Mouse (Mus musculus): Measurements from ENCODE around the gene Gm8947.

Gene Gm8947

DNA sequence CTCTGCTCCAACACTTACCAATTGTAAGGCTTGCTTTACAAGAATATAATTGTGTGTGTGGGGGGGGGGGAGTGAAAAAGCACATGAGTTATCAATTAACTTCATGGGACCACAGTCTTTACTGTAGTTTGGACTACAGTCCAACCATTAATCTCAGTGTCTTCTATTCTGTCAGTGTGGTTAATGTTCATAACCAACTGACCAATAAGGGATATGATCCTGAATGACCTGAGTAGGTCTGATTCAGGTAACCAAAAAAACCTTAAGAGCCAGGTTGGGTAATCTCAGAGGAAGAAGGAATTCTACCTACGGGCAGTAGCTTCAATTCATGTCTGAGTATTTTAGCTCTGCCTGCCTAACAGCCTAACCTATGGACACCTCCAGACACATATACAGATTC lies 32.4 kb downstream of the Gm8947 start:
- no peak for DNase-seq (ENCODE audit: low spot score)

DNA sequence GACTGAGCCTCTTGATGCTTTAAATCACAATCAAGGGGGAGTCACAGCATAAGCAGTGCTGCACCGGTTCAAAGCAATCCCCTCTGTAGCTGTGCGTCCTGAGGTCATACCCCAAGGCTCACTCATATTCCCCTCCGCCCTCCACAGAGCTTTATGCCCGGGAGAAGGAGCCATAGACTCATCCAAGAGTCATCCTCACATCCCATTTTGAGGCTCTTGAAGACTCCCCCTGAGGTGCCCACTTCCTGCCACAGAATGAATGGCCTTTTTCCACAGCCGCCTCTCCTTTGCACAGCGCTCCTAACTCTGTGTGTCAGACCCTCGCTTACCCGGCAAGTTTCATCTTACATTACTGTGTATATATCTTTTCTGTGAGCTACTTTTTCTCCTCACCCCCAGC lies 35.3 kb downstream of the Gm8947 start:
- no peak for DNase-seq (ENCODE audit: low spot score)

GRCm38 (mm10) chr1:151228320-151228989 lies 36.3 kb downstream of the Gm8947 start:
- DNase-seq (ENCODE audit: low spot score), result no peak

DNA sequence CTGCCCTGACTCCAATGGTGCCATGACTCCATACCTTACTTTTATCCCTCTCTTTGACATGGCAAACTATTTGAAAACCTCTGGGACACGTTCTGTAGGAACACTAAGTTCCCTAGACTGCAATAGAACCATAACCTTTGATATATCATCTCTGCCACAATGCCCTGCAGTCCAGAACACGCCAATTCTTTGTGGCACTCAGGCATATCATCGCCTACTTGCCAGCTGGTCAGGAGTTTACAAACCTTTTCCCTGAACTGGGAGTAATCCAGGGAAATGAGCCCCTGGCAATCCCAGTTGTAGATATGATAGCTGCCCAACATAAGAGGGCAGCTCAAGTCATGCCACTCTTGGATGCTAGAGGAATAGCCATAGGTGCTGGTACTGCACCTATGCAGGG lies 40.2 kb downstream of the Gm8947 start:
- no peak for DNase-seq (ENCODE audit: low spot score)

- DNase-seq (ENCODE audit: low spot score), result no peak
Observed at GRCm38 (mm10) chr1:151233756-151234155, 41.6 kb downstream of the Gm8947 start.

- no peak for DNase-seq (ENCODE audit: low spot score)
Observed at GRCm38 (mm10) chr1:151235574-151235973, 43.4 kb downstream of the Gm8947 start.

- DNase-seq (ENCODE audit: low spot score), result no peak
Observed at GRCm38 (mm10) chr1:151236141-151236930, 44.2 kb downstream of the Gm8947 start.

DNA sequence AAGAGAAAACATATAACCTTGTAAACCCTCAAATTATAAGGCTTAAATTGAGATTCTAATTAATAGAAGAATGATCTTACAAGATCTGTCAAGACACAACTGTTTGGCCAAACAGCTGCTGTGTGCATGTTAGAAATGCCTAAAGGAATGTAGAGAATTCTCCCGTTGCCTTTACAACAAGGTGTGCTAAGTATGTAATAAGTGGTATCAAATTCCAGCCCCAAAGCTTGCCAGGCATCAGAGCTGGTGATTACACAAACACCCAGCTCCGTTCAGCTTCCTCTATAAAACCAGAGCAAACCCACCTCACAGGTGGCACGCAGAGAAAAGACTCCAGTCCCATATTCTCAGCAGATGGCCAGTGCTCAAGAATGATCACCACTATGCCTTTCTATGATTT lies 45.6 kb downstream of the Gm8947 start:
- DNase-seq (ENCODE audit: low spot score), result no peak

DNA sequence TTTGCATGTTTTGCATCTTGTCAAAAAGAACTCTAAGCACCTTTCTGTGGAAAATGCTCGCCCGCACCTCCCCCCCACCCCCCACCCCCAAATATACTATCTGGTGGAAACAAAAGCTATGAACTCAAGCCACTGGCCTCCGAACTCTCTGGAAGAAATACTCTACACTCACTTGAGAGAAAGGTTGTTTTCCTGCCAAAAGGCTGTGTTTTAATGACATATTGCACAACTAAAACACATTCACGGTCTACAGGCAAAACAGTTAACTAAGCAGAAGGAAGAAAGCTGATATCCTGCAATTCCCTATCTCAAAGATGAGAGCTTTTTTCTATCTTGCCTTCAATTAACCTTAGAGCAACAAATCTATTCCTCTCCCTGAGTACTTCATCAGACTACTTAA lies 51.2 kb downstream of the Gm8947 start:
- DNase-seq (ENCODE audit: low spot score), result no peak
